Mouse (Mus musculus): ENCODE measurements around the gene Zfp618. TPM values are rescaled to one million over a fixed set of nuclear protein-coding genes. Genes with fewer than 3 reads are reported as not detected.

Gene Zfp618
- total and polyA plus RNA-seq, 3 experiments: not detected

DNA sequence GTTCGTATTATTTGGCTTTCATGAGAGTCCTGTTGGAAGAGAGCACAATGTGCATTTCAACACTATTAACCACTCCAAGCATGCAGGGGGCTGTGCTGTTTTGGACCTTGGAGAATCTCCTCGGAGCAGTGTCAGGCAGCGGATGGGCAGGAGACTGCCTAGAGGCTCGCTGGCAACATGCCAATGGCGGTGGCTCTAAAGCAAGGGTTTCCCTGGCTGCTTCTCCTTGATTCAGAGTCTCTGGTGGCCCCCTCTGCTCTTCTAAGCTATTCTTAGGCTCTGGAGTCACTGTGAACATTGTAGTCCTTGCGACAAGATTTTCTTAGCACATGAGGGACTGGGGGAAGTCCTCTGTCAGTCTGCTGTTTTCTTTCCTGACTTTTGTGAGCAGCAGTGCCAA, 33.5 kb downstream of the Zfp618 start:
- Histone ChIP-seq H3K9me3 (replicated peaks; ENCODE audit: insufficient read depth, low read length) (no peaks in the 10 kb centered on the region), H3K4me1 (ENCODE audit: control insufficient read depth in 1 of 2, insufficient read depth in 2 of 2, low read length in 2 of 2) (no peaks in the 10 kb centered on the region), H3K36me3 (ENCODE audit: control insufficient read depth in 1 of 2, insufficient read depth in 2 of 2, low read length in 2 of 2) (no peaks in the 10 kb centered on the region), H3K79me2 (ENCODE audit: control insufficient read depth, insufficient read depth, low read length, poor library complexity) (no peaks in the 10 kb centered on the region), H3K4me3 (ENCODE audit: control insufficient read depth in 1 of 2, insufficient read depth in 1 of 2, low read depth in 2 of 2, low read length in 2 of 2) (no peak overlapping the region), H3K9ac (ENCODE audit: control insufficient read depth, low read depth, low read length, poor library complexity, severe bottlenecking) (no peak overlapping the region), H3K27ac (ENCODE audit: control insufficient read depth, low read depth, low read length) (no peak overlapping the region), H3K27me3 (ENCODE audit: control insufficient read depth in 1 of 2, insufficient read depth in 2 of 2, low read length in 2 of 2) (no peaks in the 10 kb centered on the region)
- DNase-seq (ENCODE audit: low read depth, low spot score): no peak
- no peak for TF ChIP-seq USF1 (IDR thresholded peaks at IDR 0.05; ENCODE audit: low read depth, low read length)
- TF ChIP-seq TCF12 (IDR thresholded peaks at IDR 0.05; ENCODE audit: low read depth, low read length): no peak
- no peak for TF ChIP-seq GABPA (IDR thresholded peaks at IDR 0.05; ENCODE audit: low read depth, low read length)

- TF ChIP-seq HCFC1 (IDR thresholded peaks at IDR 0.05; ENCODE audit: low read depth, low read length): no peak
- no peak for TF ChIP-seq ZMIZ1 (IDR thresholded peaks at IDR 0.05; ENCODE audit: low read depth, low read length)
- no peak for TF ChIP-seq NRF1 (IDR thresholded peaks at IDR 0.05; ENCODE audit: insufficient read depth, low read depth, low read length, poor library complexity, severe bottlenecking)
- no peak for TF ChIP-seq RCOR1 (IDR thresholded peaks at IDR 0.05; ENCODE audit: low read depth, low read length)
- no peak for TF ChIP-seq USF2 (IDR thresholded peaks at IDR 0.05; ENCODE audit: borderline replicate concordance in 1 of 2, insufficient read depth in 1 of 2, low read depth in 1 of 2, low read length in 2 of 2)
- TF ChIP-seq MXI1 (IDR thresholded peaks at IDR 0.05; ENCODE audit: low read depth, low read length): no peak
- no peak for TF ChIP-seq BHLHE40 (IDR thresholded peaks at IDR 0.05; ENCODE audit: borderline replicate concordance, low read depth, low read length)
- no peak for TF ChIP-seq SIN3A (IDR thresholded peaks at IDR 0.05; ENCODE audit: low read length)
- TF ChIP-seq TBP (IDR thresholded peaks at IDR 0.05; ENCODE audit: low read depth, low read length): no peak
- no peak for TF ChIP-seq SMC3 (IDR thresholded peaks at IDR 0.05; ENCODE audit: low read depth, low read length)
- no peak for TF ChIP-seq TAL1 (IDR thresholded peaks at IDR 0.05; ENCODE audit: low read length)
- TF ChIP-seq ETS1 (IDR thresholded peaks at IDR 0.05; ENCODE audit: low read depth, low read length): no peak
- TF ChIP-seq UBTF (IDR thresholded peaks at IDR 0.05; ENCODE audit: borderline replicate concordance, insufficient read depth, low read depth, low read length): no peak
- no peak for TF ChIP-seq GABPA (IDR thresholded peaks at IDR 0.05; ENCODE audit: low read depth, low read length)
- TF ChIP-seq CTCF (IDR thresholded peaks at IDR 0.05 in 2 of 3, conservative IDR thresholded peaks at IDR 0.05 in 1 of 3; ENCODE audit: control insufficient read depth in 1 of 3, insufficient read depth in 1 of 3, low read depth in 2 of 3, low read length in 3 of 3, poor library complexity in 1 of 3, severe bottlenecking in 1 of 3): no peak
- no peak for TF ChIP-seq E2F4 (IDR thresholded peaks at IDR 0.05; ENCODE audit: borderline replicate concordance, low read depth, low read length)
- Histone ChIP-seq H3K36me3 (ENCODE audit: control insufficient read depth in 1 of 2, insufficient read depth in 2 of 2, low read length in 2 of 2) (no peaks in the 10 kb centered on the region), H3K27me3 (ENCODE audit: control insufficient read depth in 1 of 2, insufficient read depth in 2 of 2, low read length in 2 of 2) (no peaks in the 10 kb centered on the region), H3K9me3 (replicated peaks; ENCODE audit: insufficient read depth, low read length) (no peaks in the 10 kb centered on the region), H3K4me1 (ENCODE audit: control insufficient read depth in 1 of 2, insufficient read depth in 2 of 2, low read length in 2 of 2) (no peaks in the 10 kb centered on the region), H3K79me2 (ENCODE audit: control insufficient read depth, insufficient read depth, low read length, poor library complexity) (no peaks in the 10 kb centered on the region), H3K27ac (ENCODE audit: control insufficient read depth, low read depth, low read length) (no peak overlapping the region), H3K9ac (ENCODE audit: control insufficient read depth, low read depth, low read length, poor library complexity, severe bottlenecking) (no peak overlapping the region), H3K4me3 (ENCODE audit: control insufficient read depth in 1 of 2, insufficient read depth in 1 of 2, low read depth in 2 of 2, low read length in 2 of 2) (no peak overlapping the region)
- no peak for DNase-seq (ENCODE audit: low read depth, low spot score)
Observed at GRCm38 (mm10) chr4:62999321-62999720, 33.9 kb downstream of the Zfp618 start.

Data from MEL (cell line).